ENCODE assay signal across 8 mouse cellular contexts in the genomic region with DNA sequence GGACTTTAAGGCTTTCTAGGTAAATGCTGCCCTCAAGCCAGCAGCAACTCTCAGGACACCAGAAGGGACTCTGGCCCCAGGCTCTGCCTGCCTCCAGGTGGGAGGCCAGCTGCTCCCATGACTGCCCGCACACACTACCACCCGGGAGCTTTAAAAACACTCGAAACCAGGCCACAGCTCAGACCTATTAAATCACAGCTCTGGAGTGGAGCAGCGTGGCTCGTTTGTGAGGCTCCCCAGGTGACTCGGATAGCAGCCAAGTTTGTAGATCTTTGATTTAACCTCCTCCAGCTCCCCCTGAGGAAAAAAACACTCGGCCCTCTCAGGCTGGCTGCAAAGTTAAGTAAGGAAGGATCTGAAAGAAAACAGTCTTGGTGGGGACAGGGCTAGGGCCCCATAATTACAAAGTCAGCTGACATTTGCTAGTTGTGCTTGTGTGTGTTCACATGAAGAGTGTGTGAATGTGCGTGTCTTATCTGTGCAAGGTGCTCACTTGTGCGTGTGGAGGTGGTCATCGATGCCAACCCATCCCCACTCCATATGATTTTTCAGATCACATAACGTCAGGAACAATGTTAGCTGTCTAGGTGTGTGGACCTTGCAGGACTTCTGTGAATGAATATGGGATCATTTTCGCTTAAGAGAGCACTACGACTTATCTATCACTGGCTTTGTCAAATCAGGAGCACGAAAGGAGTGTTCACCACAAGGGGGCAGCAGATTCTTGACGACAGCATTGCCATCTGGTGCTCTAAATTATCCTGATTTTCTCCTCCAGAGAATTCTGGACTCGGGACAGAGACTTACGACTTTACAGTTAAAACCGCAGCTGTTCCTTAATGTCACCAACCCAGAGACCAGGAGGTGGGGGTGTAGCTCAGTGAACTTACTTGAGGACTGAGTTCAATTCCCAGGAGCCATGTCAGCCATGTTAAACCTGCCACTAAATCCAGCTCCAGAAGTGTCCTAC. TPM values are rescaled to one million over a fixed set of nuclear protein-coding genes. Genes with fewer than 3 reads are reported as not detected.
A peak's percentile ranks its signal among the peaks of the same experiment; 100 is the strongest.
DNase-seq lines count a peak whose midpoint lies in the region; ATAC-seq lines count a peak whose summit lies in the region.

No protein-coding gene starts in this region.

- H3K36me3 ChIP-seq in midbrain, embryonic 10.5 days, result peaks cover 52% of the 10 kb centered on the region
- H3K36me3 ChIP-seq in midbrain, embryonic 13.5 days, result peaks cover 61% of the 10 kb centered on the region

- ATAC-seq in midbrain, embryonic 13.5 days, result no peak
- ATAC-seq in frontal cortex, adult (ENCODE audit: low TSS enrichment), result peak; percentile 88

- DNase-seq in midbrain, embryonic 10.5 days (ENCODE audit: low spot score), result peak; percentile 71
- peak; percentile 84 for DNase-seq in cerebellum, adult 11 months
- peak; percentile 60 for DNase-seq in kidney, adult 11 months
- DNase-seq in left cerebral cortex, postnatal 25 days (ENCODE audit: low spot score in 2 of 2), result peak; percentile 86 to 91
- DNase-seq in natural killer cell, adult 2 months (ENCODE audit: low spot score in 2 of 2), result peak; percentile 14 to 51
- peak; percentile 64 for DNase-seq in thymus, postnatal 14 days

- no peak overlapping the region for H3K4me2 ChIP-seq in midbrain, embryonic 13.5 days (replicated peaks)

- H3K4me1 ChIP-seq in midbrain, embryonic 10.5 days, result no peaks in the 10 kb centered on the region
- no peaks in the 10 kb centered on the region for H3K4me1 ChIP-seq in midbrain, embryonic 13.5 days (replicated peaks)

- H3K9me3 ChIP-seq in midbrain, embryonic 10.5 days (replicated peaks), result no peaks in the 10 kb centered on the region
- no peaks in the 10 kb centered on the region for H3K9me3 ChIP-seq in midbrain, embryonic 13.5 days

- no peak overlapping the region; the same call in 1 of the 2 replicates for H3K27ac ChIP-seq in midbrain, embryonic 10.5 days (replicated peaks)
- H3K27ac ChIP-seq in midbrain, embryonic 13.5 days, result no peak overlapping the region

- WGBS in midbrain, embryonic 10.5 days, result 66% methylated on average over 18 of the region's 18 CpGs
- WGBS in midbrain, embryonic 13.5 days, result 55% methylated on average over 18 of the region's 18 CpGs

- no peak overlapping the region for H3K4me3 ChIP-seq in midbrain, embryonic 10.5 days
- H3K4me3 ChIP-seq in midbrain, embryonic 13.5 days (replicated peaks), result no peak overlapping the region

- H3K27me3 ChIP-seq in midbrain, embryonic 10.5 days (ENCODE audit: low read depth, poor library complexity, severe bottlenecking), result no peaks in the 10 kb centered on the region
- no peaks in the 10 kb centered on the region for H3K27me3 ChIP-seq in midbrain, embryonic 13.5 days

- H3K9ac ChIP-seq in midbrain, embryonic 13.5 days (replicated peaks), result no peak overlapping the region

- intact Hi-C loops in left cerebral cortex, postnatal 25 days (cut with DNase I), result loop anchor here (1.0 to 10.0 kb wide), 4 partner anchors 44 to 349 kb away; no protein-coding TSS in a partner anchor

RNA-seq across cellular contexts. Expression of gene Gpd1l, which starts 20.8 kb away (rescaled TPM):
- polyA plus RNA-seq in midbrain, embryonic 10.5 days (2016; fragmentation: Nextera tagmentation; extraction: Ambion mirVana), result 13.6 and 15.2 TPM in 2 replicates
- 17.1 and 18.2 TPM in 2 replicates for polyA plus RNA-seq in midbrain, embryonic 13.5 days (2015; fragmentation: Nextera tagmentation; extraction: Ambion mirVana)
- 10 to 100 TPM; 87.2 to 91.9 TPM for total RNA-seq in left cerebral cortex, postnatal 25 days (2021)

Comparison
In these comparisons a context has a peak if more than half of its experiments do, and no peak if none do; other contexts are left out.
1. DNase-seq: peak in every context shown above with its lines; median percentile 88 in left cerebral cortex, postnatal 25 days; 84 in cerebellum, adult 11 months; 71 in midbrain, embryonic 10.5 days; 64 in thymus, postnatal 14 days; 60 in kidney, adult 11 months; 32 in natural killer cell, adult 2 months.